Mouse (Mus musculus) urinary bladder, postnatal 4 days (tissue): Measurements from ENCODE around the gene Ywhae.
A peak's percentile ranks its signal among the peaks of the same experiment; 100 is the strongest.

Experiments
- DNase-seq, 2 experiments: peaks; one replicate each; pipeline ENCODE4 v3.0.0; 2021 to 2022; ENCODE audit warnings: low spot score in 2 of 2

Ywhae gene

DNA sequence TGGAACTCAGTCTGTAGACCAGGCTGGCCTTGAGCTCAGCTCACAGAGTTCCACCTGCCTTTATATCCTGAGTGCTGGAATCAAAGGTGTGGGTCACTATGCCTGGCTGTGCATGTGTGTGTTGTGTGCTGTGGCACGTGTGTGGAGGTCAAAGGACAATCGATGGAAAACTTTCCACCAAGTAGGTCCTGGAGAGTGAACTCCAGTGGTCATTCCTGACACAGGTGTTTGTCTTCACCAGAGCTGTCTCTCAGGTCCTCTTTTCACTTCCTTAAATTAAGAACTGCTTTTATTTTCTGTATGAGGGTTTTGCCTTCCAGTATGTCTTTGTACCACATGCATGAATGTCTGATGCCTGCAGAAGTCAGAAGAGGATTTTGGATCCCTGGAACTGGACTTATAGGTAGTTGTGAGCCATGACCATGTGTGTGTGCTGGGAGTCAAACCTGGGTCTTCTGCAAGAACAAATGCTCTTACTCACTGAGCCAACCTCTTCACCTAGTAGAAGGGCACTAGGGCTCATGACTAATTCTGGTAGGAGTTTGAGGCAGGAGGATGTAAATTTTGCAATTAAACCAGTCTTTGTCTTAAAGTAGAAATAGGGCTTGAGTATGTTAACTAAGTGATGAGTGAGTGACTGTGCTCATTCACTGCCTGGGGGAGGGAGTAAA, 5.3 kb downstream of the Ywhae start:
- no peak for DNase-seq

DNA sequence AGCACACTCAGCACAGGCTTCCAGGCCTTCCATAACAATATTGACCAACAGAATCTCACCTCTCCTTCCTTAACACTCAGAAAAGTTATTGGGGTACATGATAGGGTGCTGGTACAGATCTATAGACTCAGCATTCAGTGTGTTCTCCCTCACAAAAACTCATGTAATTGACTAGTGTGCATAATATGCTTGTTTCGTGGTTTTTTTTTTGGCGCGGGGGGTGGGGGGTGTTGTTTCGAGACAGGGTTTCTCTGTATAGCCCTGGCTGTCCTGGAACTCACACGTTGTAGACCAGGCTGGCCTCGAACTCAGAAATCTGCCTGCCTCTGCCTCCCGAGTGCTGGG, 5.8 kb downstream of the Ywhae start:
- no peak for DNase-seq

DNA sequence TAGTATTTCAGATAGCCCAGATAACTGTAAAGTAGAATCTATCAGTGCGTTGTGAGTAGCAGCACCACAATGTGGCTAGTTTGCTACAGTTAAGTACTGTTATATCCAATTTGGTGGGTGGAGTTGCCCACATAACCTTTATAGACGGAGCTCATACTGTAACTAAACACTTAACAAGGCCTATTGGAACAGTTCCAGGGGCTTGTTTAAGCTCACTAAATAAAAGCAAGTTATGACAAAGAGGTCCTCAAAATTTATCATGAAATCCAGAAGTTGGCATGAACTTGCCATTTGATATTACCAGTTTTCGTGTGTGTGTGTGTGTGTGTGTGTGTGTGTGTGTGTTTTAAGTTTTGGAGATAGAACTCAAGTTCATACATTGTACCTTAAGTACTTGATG, 7.5 kb downstream of the Ywhae start:
- DNase-seq = no peak

DNA sequence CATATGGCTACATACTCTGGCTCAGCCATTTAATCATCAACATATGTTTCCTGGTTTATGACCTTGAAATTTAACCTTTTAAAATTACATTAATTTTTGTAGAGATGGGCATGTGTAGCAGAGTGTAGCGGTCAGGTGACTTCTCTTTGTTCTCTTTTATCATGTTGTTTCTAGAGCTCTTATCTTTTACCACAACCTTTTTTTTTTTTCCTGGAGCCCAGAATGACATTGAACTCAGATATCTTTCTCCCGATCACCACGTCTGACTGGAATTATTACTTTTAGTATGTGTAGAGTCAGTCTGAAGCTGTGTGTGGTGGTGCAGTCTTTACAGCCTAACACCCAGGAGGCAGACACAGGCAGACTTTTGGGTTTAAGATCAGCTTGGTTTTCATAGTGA, 8.9 kb downstream of the Ywhae start:
- DNase-seq = no peak

DNA sequence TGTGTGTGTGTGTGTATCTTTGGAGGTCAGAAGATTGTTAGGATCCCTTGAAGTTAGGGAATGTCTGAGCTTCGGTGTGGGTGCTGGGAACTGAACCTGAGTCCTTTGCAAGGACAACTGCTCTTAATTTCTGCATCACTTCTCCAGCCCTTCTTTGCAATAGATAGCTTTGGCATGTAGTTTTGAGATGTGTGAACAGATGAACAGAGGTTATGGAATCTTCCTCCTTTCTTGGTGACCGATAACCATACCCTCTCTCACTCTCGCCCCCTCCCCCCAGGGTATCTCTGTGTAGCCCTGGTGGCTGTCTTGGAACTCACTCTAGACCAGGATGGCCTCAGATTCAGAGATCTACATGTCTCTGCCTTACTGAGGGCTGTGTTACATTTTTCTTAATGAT, 12.1 kb downstream of the Ywhae start:
- DNase-seq = no peak

DNA sequence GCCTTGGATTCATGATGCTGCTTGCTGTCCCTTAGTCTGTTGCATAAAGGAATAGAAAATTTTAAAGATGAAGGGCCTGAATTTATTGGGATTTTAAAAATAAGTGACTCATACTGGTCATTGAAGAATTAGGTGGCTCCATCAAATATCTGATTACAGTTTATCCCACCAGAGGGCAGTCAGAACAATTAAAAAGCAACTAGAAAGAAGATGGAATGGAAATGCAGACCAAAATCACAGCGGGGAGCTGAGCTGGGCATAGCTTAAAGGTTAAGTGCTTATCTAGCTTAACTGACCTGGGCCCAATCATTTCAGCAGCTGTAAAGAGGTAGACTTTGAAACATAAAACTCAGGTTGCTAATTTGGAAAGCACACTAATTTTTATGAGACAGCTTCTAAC, 17.9 kb downstream of the Ywhae start:
- no peak for DNase-seq

DNA sequence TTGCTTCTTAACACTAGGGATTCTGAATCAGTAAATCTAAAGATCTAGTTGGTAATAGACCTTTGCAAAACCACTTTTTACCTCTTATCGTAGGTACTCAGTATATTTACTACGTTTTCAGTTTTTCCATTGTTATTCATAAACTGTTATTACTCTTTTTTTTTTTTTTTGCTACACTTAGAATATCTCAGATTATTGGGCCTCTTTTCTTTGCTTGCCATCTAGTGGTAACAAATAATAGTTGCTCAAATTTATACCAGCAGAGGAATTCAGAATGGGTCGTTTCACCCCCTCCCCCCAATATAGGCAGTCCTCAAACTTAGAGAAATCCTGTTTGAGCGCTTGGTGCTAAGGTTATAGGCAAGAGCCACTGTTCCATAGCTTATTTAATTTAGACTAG, 18.4 kb downstream of the Ywhae start:
- no peak for DNase-seq

DNA sequence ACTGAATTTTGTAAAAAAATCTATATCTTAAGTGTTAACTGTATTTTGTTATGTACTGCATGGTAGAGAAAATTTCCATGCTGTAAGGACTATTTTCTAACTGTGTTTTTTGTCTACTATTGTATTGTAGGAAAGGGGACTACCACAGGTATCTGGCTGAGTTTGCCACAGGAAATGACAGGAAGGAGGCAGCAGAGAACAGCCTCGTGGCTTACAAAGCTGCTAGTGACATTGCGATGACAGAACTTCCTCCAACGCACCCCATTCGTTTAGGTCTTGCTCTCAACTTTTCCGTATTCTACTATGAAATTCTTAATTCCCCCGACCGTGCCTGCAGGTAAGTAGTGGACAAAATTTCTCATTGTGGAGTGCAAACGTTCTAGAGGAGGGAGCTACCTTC, 24.0 kb downstream of the Ywhae start:
- DNase-seq = no peak

DNA sequence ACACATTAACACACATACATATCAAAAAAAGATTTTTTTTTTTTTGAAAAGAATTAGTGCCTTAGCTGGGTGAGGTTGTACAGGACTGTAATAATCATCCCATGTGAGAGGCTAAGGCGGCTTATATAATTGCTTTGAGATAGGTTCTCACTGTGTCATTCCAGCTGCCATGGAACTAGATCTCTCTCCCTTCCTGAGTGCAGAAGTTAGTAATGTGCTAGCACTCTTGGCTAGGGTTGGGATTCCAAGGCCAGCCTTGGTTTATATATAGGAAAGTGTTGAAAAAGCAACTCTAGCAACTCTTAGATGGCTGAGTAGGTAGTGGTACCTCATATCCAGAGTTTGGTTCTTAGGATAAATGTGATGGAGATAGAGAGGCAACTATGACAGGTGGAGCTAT, 25.9 kb downstream of the Ywhae start:
- no peak for DNase-seq

DNA sequence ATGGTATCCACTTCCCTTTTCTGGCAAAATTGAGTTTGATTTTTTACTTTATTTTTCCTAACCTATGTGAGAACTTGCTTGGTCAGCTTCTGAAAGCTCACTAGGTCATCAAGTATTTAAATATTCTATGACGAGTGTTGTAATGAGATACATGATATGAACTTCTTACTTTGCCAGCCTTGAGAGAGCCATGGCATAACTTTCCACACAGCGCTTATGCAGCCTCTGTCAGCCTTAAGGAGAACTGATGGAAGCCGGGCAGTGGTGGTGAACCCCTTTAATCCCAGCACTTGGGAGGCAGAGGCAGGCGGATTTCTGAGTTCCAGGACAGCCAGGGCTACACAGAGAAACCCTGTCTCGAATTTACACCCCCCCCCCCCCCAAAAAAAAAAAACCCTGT, 28.1 kb downstream of the Ywhae start:
- DNase-seq = no peak

DNA sequence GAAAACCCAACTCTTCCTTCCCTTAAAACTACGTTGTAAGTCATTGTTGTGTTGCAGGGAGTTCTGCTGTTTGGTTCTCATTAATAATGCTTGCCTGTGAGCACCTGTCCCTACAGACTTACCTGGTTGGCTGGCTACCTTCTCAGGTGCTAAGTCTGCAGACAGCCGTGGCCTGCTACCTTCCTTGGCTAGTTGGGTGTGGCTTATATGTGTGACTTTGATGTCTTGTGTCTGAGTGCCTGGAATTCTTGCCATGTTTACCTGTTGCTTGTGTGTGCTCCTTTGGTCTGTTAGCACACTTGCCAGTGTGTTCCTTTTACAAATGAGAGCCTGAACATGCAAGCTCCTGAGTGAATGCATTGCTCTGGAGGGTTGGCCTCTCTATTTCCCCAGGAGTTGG, 30.0 kb downstream of the Ywhae start:
- no peak for DNase-seq

DNA sequence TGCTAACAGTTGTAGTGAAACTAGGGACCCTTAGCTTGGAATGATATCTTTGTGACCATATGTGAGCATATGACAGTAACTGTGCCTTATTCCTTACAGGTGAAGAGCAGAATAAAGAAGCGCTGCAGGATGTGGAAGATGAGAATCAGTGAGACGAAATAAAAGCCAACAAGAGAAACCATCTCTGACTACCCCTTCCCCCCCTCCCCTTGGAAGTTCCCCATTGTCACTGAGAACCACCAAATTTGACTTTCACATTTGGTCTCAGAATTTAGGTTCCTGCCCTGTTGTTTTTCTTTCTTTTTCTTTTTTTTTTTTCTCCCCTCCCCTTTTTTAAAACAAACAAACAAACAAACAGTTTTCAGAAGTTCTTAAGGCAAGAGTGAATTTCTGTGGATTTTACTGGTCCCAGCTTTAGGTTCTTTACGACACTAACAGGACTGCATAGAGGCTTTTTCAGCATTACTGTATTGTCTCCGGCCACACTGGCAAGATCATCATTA, 31.9 kb downstream of the Ywhae start:
- DNase-seq = no peak

DNA sequence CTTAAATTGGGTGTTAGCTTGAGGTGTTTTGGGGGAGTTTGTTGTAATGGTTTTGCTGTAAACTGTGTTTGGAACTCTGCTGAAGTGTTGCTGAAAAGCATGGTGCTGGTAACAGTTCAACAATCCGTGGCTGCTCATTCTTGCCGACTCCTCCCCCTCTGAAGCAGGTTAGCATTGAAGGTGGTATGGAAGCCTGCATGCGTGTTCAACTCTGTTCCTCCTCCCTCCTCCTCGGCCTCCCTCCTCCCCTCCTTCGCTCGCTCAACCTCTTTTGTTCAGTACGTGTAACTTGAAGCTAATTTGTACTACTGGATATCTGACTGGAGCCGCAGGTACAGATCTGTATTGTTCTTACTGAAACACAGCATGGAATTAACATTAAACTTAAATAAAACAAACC, 32.5 kb downstream of the Ywhae start:
- no peak for DNase-seq

DNA sequence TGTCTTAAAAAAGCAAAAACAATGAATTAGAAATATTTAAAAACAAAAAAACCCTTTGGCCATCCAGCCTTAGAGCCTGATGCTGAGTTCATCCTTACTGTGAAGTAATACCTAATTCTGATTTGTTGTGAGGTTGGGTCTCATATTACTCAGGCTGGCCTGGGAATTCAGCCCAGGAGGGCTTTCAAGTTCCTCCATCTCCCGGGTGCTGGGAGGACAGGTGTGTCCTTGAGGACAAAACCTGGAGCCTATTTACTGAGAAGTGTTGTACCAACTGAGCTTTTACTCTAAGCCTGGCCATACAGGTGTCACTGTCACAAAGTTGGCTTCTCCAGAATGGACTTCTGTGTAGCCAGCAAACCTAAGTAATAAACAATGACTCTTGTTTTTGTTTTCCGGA, 34.3 kb downstream of the Ywhae start:
- no peak for DNase-seq

DNA sequence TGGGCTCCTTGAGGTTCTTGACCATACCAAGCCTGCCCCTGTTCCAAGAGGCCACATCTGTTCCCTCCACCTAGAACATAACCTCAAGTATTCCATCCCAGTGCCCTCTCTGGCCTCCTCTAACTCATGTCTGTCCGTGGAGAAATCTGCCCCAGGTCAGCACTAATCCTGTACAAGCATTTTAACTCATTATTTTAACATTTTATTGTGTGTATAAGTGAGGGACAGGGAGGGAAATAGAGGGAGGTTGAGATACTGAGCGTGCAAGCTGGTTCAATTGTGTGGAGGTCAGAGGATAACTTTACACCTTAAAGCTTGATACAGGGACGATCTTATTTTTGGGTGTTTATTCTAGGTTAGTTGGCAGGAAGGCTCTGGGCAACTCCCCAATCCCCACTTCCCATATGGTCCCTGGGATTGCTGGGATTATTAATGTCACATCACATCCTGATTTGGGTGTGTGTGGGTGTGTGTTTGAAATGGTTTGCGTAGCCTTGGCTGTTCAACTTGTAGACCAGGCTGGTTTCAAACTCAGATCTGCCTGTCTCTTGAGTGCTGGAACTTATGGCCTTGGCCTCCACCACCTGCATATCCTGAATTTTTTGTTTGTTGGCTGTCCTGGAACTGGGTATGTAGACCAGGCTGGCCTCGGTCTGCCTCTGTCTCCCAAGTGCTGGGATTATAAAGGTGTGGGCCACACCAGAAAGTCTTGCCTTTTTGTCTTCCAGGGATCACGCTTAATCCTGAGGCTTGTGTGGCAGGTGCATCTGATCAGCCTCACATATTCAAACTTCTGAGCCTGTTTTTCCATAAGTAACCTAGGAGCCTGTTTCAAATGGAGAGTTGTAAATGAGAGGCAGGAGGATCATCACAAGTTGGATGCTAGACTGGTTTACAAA, 35.7 kb downstream of the Ywhae start:
- no peak for DNase-seq

DNA sequence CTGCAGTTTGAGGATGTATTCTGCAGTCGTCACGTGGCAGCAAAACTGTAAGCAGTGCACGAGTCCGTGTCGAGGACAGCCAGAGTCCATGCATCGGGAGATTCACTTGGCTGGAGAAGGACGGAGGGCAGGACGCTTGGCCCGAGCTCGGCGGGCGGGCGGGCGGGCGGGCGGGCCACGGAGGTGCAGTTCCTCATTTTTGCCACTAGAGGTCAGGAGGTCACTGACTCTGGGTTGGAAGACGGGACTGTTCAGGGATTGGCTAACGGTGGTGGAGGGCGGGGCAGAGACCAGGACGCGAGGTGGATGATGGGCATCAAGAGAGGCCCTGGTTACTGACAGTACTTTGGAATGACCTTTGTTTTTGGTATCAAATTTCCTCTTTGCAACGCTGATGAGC, 36.5 kb downstream of the Ywhae start:
- peak; percentile 83 to 89 for DNase-seq

DNA sequence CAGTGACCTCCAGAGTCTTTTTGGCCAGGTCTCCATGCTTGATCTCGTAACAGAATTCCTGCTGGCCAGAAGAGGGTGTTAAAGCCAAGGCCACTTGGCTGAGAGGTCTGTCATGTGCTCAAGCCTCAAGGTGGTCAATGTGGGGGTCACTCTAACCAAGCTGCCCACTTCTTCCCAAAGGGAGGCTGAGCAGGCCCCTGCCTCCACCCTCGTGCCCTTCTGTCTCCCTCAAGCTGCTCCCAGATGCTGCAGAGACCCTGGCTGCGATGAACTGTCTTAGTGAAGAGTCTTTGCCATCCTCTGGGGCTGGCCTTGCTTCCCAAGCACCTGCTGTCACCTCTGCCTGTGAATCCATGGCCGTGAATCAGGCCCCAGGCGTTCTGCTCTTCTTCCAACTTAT, 39.9 kb downstream of the Ywhae start:
- no peak for DNase-seq

DNA sequence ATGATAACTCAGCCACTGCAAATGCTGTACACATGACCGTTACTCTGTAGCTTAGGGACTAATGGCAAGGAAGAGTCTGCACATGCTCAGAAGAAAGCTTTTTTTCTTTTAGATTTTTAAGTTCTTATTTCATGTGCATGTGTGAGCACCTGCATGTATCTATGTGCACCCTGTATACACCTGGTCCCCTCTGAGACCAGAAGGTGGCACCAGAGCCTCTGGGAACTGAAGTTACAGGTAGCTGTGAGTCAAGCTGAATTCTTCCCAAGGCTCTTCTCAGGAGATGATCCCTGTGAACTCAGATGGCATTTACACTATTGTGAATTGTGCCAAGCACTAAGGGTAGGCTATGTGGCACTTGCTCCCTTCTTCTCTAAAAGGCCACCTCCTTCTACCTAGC, 43.2 kb downstream of the Ywhae start:
- DNase-seq = no peak

DNA sequence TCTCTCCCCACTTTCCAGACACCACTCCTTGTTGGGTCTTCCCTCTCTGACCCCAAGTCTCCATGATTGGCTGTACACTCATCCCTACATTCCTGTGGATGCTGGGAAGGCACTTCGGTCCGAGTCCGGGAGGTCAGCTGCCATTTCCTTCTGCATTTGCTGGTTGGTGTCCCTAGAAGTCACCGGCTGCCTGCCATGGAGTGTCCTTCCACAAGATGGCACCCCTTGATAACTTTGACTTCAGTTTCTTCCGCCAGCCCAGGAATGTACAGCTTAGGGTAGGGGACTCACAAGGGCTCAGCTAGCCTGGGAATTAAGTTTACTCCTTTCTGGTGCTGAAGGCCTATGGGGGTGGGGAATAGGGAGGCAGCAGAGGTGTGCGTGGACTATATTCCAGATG, 49.2 kb downstream of the Ywhae start:
- DNase-seq = peak in 1 of 2 experiments; percentile 56

DNA sequence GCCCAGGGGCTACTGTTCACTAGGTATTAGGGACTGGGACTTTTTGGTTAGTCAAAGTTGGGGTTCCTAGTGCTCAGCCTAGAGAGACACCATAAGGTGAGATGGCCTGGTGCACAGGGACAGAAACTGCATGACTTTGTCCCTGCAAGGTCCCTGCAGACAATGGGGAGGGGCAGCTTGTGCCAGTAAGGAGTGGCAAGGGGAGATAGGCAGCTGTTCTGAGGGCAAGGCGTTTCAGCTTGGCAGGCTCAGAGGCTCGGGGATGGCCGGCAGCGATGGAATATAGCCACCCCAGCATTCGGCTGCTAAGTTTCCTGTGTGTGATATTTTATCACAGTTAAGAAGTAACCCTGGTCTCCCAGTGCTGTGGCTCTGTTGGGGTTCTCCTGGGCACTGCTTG, 51.1 kb downstream of the Ywhae start:
- DNase-seq = no peak

DNA sequence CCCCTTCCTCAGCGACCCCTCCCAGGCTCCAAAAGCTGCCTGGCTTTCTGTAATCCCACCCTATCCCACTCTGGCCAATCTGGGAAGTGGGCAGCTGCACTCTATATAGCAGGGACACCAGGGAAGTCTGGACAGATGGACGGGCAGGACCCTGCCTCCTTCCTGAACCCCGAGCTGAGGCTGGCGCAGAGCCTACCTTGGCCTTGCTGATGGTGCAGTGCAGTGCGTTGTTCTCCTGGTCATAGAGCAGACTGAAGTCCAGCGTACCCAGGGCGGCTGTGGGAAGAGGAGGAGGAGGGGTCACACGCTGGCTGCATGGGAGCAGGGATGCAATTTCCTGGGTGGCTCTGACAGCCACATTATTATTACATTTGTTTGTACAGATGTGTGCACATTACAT, 53.2 kb downstream of the Ywhae start:
- DNase-seq = no peak

DNA sequence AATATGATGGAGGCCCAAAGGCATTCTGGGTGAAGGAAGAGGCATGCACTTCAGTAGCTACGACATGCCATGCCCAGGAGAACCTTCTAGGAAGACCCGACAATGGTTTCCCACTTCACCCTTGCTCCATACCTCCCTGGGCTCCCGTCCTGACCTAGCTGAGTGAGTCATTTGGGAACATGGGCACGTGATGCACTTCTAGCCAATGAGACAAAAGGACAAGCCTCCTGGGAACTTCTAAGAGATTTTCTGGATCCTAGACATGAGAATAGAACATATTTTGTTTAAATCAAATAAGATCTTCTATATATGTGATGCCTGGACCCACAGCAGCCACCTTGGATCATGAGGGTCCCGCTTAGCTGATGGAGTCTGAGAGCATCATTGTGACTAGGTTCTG, 59.9 kb downstream of the Ywhae start:
- DNase-seq = no peak

DNA sequence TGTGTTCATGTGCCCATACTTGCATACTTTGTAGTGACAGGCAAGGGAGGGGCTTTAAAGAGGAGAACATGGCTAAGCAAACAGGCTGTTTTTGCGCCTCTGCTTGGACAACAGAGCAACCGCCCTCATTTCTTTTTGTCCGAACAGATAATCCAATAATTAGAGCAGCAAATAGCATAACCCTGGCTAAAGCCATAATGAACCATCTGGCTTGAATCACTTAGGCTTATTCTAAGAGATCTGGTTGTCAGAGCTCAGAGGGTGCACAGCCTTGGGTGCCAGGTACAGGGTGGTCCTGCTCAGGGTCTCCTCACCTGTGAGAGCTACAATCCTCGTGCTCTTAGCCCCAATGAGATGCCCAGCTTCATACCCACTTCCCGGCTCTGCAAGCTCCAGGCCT, 60.7 kb downstream of the Ywhae start:
- no peak for DNase-seq
